Mouse (Mus musculus) neural tube, embryonic 11.5 days (tissue): ENCODE measurements around the gene Bpifb5. TPM values are rescaled to one million over a fixed set of nuclear protein-coding genes. Genes with fewer than 3 reads are reported as not detected.
"Not testable (repeated sequence)": the region's sequence is repeated elsewhere in the genome, so short reads cannot be mapped to it uniquely, and the experiment has no call there.

Source experiments
- ATAC-seq: fragments of 200-750 bp; cut with Nextera tagmentation; 2 replicates; pipeline ENCODE4 v1.8.0; 2017; ENCODE audit warnings: moderate number of reproducible peaks, mild to moderate bottlenecking, moderate TSS enrichment, moderate library complexity; ENCODE audit not compliant: insufficient read depth, low FRiP score, low TSS enrichment
- DNase-seq: peaks from one replicate; pipeline ENCODE4 v3.0.0-alpha.2; 2015; ENCODE audit warnings: low spot score
- H3K27ac ChIP-seq: fragments of 300-500 bp; sonication (generic); 2 replicates; pipeline ENCODE4 v1.5.1; 2014; ENCODE audit warnings: low read depth, mild to moderate bottlenecking, low read length
- H3K27me3 ChIP-seq: fragments of 300-500 bp; sonication (generic); 2 replicates; pipeline ENCODE4 v1.6.1; 2014; ENCODE audit warnings: mild to moderate bottlenecking, low read length, mixed read lengths; ENCODE audit not compliant: control insufficient read depth, insufficient read depth
- H3K36me3 ChIP-seq: fragments of 300-500 bp; sonication (generic); 2 replicates; pipeline ENCODE4 v1.6.1; 2014; ENCODE audit warnings: mild to moderate bottlenecking, low read length, moderate library complexity, mixed read lengths; ENCODE audit not compliant: control insufficient read depth, insufficient read depth
- H3K4me1 ChIP-seq: fragments of 300-500 bp; sonication (generic); 2 replicates; pipeline ENCODE4 v1.6.1; 2014; ENCODE audit warnings: low read length, mixed read lengths; ENCODE audit not compliant: control insufficient read depth, insufficient read depth
- H3K4me2 ChIP-seq: fragments of 300-500 bp; sonication (generic); 2 replicates; pipeline ENCODE4 v1.6.1; 2014; ENCODE audit warnings: low read depth, mild to moderate bottlenecking, moderate library complexity
- H3K4me3 ChIP-seq: fragments of 300-500 bp; sonication (generic); 2 replicates; pipeline ENCODE4 v1.5.1; 2014; ENCODE audit warnings: low read depth, low read length
- H3K9ac ChIP-seq: fragments of 300-500 bp; sonication (generic); 2 replicates; pipeline ENCODE4 v1.6.1; 2014; ENCODE audit warnings: mild to moderate bottlenecking, low read length
- H3K9me3 ChIP-seq: fragments of 300-500 bp; sonication (generic); 2 replicates; pipeline ENCODE4 v1.6.1; 2016; ENCODE audit warnings: low read length; ENCODE audit not compliant: control insufficient read depth
- WGBS: fragments of 180-500 bp; shearing (Covaris S2); extraction: QIAGEN DNeasy Blood & Tissue Kit; methylation state at CpG from one replicate; pipeline ENCODE4 v1.1.7; 2014; 5-methylcytosine and 5-hydroxymethylcytosine counted together
- polyA plus RNA-seq: library from polyadenylated mRNA; unstranded; fragments of >200 nt; fragmentation: Nextera tagmentation; extraction: Ambion mirVana; gene quantifications from 2 replicates; pipeline ENCODE4 v1.2.1, GENCODE M21; 2014

The Bpifb5 gene
- polyA plus RNA-seq, 1 experiment from 2014 or later = not detected

DNA sequence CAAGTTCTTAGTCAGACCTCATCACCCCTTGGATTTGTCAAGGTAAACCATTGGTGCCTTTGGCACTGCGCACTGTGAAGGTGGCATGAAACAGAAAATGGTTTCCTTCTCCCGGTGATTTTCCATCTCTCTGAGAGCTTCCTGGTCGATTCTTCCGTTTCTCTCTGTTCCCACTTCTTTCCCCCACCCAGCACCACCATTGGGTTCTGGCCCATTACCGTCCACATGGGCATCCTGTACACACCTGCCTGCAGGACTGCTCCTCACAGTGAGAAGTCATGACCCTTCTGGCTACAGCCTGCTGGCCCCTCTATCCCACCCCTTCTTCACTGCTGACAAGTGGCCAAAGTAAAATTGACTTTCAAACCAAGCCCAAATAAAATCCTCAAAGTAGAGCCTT, 21.8 kb downstream of the Bpifb5 start:
- no peak overlapping the region for H3K27ac ChIP-seq
- H3K9me3 ChIP-seq = no peaks in the 10 kb centered on the region
- H3K4me3 ChIP-seq = no peak overlapping the region
- ATAC-seq (no peak), DNase-seq (no peak)
- no peaks in the 10 kb centered on the region for H3K27me3 ChIP-seq
- H3K4me2 ChIP-seq = no peak overlapping the region
- no peaks in the 10 kb centered on the region for H3K4me1 ChIP-seq
- no peak overlapping the region for H3K9ac ChIP-seq
- H3K36me3 ChIP-seq = no peaks in the 10 kb centered on the region
- 91% methylated on average over 5 of the region's 5 CpGs for WGBS

DNA sequence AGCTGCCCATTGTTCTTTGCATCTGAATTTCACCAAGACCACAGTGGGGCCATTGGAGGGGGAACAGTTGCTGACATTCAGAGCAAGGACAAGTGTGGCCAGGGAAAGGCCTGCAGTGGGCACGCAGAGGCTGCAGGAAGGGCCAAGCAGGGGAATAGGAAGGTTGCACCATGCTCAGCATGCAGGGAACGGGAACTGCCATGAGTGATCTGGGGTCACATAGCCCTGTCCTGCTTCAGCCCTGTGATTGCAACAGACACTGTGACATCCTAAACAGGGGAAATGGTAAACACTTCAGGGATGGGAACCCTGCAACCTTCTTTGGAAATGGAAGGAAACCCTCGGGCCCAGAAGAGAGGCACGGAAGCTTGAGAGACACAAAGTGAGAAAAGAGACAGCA, 31.7 kb downstream of the Bpifb5 start:
- not testable (repeated sequence) for H3K9me3 ChIP-seq, H3K9ac ChIP-seq, H3K4me3 ChIP-seq, H3K27me3 ChIP-seq, H3K36me3 ChIP-seq, H3K27ac ChIP-seq, DNase-seq, H3K4me1 ChIP-seq, ATAC-seq, H3K4me2 ChIP-seq
- WGBS = 88% methylated on average over 2 of the region's 4 CpGs

- H3K4me2 ChIP-seq = no peak overlapping the region
- H3K4me1 ChIP-seq = no peaks in the 10 kb centered on the region
- no peak overlapping the region for H3K9ac ChIP-seq
- ATAC-seq (no peak), DNase-seq (no peak)
- no peaks in the 10 kb centered on the region for H3K27me3 ChIP-seq
- no peaks in the 10 kb centered on the region for H3K9me3 ChIP-seq
- H3K4me3 ChIP-seq = no peak overlapping the region
- H3K36me3 ChIP-seq = no peaks in the 10 kb centered on the region
- 89% methylated on average over 4 of the region's 4 CpGs for WGBS
- H3K27ac ChIP-seq = no peak overlapping the region
Observed at GRCm38 (mm10) chr2:154255770-154256169, 32.2 kb downstream of the Bpifb5 start.

GRCm38 (mm10) chr2:154257554-154257953, 34.0 kb downstream of the Bpifb5 start, which contains the start of gene Bpifb9a:
Gene Bpifb9a (plus strand): TSS chr2:154257854.
- not testable (repeated sequence) for H3K4me3 ChIP-seq, H3K4me2 ChIP-seq, DNase-seq, ATAC-seq, H3K36me3 ChIP-seq, H3K9ac ChIP-seq, H3K27ac ChIP-seq, H3K9me3 ChIP-seq, H3K27me3 ChIP-seq, H3K4me1 ChIP-seq
- WGBS = 83% methylated on average over 5 of the region's 5 CpGs

DNA sequence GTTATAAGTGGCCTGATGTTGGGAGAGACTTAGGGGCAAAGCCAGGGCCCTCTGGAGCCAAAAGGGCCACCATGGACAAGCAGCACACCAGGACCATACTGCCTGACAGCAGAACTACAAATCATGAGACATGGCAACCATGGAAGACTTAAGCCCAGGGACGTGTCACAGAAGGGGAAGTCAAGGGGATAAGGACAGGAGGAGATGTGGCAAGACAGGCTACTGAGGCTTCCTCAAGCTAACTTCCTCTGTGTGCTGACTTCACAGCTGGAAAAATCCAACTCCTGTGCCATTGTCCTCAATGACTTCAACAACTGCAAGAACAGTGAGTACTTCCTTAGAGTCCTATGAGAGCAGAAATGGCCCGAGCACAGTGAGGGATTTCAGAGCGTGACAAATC, 40.9 kb downstream of the Bpifb5 start:
- not testable (repeated sequence) for H3K27me3 ChIP-seq, H3K36me3 ChIP-seq, DNase-seq, H3K9ac ChIP-seq, H3K9me3 ChIP-seq, ATAC-seq, H3K4me1 ChIP-seq, H3K27ac ChIP-seq, H3K4me2 ChIP-seq, H3K4me3 ChIP-seq
- WGBS = 57% methylated on average over 3 of the region's 3 CpGs

Other genes starting within 250 kb of the Bpifb5 start
- gene Bpifa6, start 248.8 kb upstream of the Bpifb5 start, polyA plus RNA-seq = not detected in 2 replicates
- gene Bpifa2, start 215.5 kb upstream of the Bpifb5 start, polyA plus RNA-seq = not detected in 2 replicates
- not detected in 2 replicates for gene Bpifa3, start 93.4 kb upstream of the Bpifb5 start, polyA plus RNA-seq
- not detected in 2 replicates for gene Bpifa1, start 80.9 kb upstream of the Bpifb5 start, polyA plus RNA-seq
- not detected in 2 replicates for gene Bpifa5, start 61.1 kb upstream of the Bpifb5 start, polyA plus RNA-seq
- not detected in 2 replicates for gene Bpifb1, start 32.9 kb upstream of the Bpifb5 start, polyA plus RNA-seq
- not detected in 2 replicates for gene Bpifb9a, start 34.1 kb downstream of the Bpifb5 start, polyA plus RNA-seq
- not detected in 2 replicates for gene Bpifb9b, start 83.5 kb downstream of the Bpifb5 start, polyA plus RNA-seq
- 15.8 and 16.0 TPM in 2 replicates for gene Cdk5rap1, start 149.3 kb downstream of the Bpifb5 start, polyA plus RNA-seq
- gene Snta1, start 184.4 kb downstream of the Bpifb5 start, polyA plus RNA-seq = 2.8 TPM in 2 replicates
- gene Cbfa2t2, start 212.7 kb downstream of the Bpifb5 start, polyA plus RNA-seq = 62.6 and 63.6 TPM in 2 replicates